Mouse (Mus musculus) heart, embryonic 11.5 days (tissue): ENCODE results near the gene Gm49361. TPM values are rescaled to one million over a fixed set of nuclear protein-coding genes. Genes with fewer than 3 reads are reported as not detected.

Experiments used
- ATAC-seq: fragments of 200-750 bp; cut with Nextera tagmentation; replicated peaks from 2 replicates; pipeline ENCODE4 v1.8.0; 2017; ENCODE audit warnings: moderate library complexity; ENCODE audit not compliant: insufficient number of reproducible peaks, low FRiP score, low TSS enrichment
- H3K27ac ChIP-seq: fragments of 300-500 bp; sonication (generic); 2 replicates; pipeline ENCODE4 v1.5.1; 2014; ENCODE audit warnings: mild to moderate bottlenecking, low read depth, low read length
- H3K27me3 ChIP-seq: fragments of 300-500 bp; sonication (generic); 2 replicates; pipeline ENCODE4 v1.6.1; 2014; ENCODE audit warnings: mild to moderate bottlenecking, low read length, mixed read lengths; ENCODE audit not compliant: control insufficient read depth, insufficient read depth
- H3K36me3 ChIP-seq: fragments of 300-500 bp; sonication (generic); 2 replicates; pipeline ENCODE4 v1.6.1; 2014; ENCODE audit warnings: mild to moderate bottlenecking, low read length, moderate library complexity, mixed read lengths; ENCODE audit not compliant: control insufficient read depth, insufficient read depth
- H3K4me1 ChIP-seq: fragments of 300-500 bp; sonication (generic); 2 replicates; pipeline ENCODE4 v1.6.1; 2014; ENCODE audit warnings: low read length; ENCODE audit not compliant: control insufficient read depth, insufficient read depth
- H3K4me2 ChIP-seq: fragments of 300-500 bp; sonication (generic); 2 replicates; pipeline ENCODE4 v1.6.1; 2014; ENCODE audit warnings: mild to moderate bottlenecking, moderate library complexity
- H3K4me3 ChIP-seq: fragments of 300-500 bp; sonication (generic); 2 replicates; pipeline ENCODE4 v1.5.1; 2014; ENCODE audit warnings: low read depth, low read length
- H3K9ac ChIP-seq: fragments of 300-500 bp; sonication (generic); 2 replicates; pipeline ENCODE4 v1.6.1; 2014; ENCODE audit warnings: mild to moderate bottlenecking, low read depth, low read length, moderate library complexity
- H3K9me3 ChIP-seq: fragments of 300-500 bp; sonication (generic); replicated peaks from 2 replicates; pipeline ENCODE4 v1.6.1; 2016; ENCODE audit warnings: low read length; ENCODE audit not compliant: control insufficient read depth
- WGBS: fragments of 180-500 bp; shearing (Covaris S2); extraction: QIAGEN DNeasy Blood & Tissue Kit; methylation state at CpG from one replicate; pipeline ENCODE4 v1.1.7; 2014; ENCODE audit not compliant: insufficient replicate concordance; 5-methylcytosine and 5-hydroxymethylcytosine counted together
- polyA plus RNA-seq: library from polyadenylated mRNA; unstranded; fragments of >200 nt; fragmentation: Nextera tagmentation; extraction: Ambion mirVana; gene quantifications from 2 replicates; pipeline ENCODE4 v1.2.1, GENCODE M21; 2014

Gm49361 gene
- polyA plus RNA-seq, 1 experiment from 2014 or later: not detected

GRCm38 (mm10) chr14:57646155-57646554 lies 99.7 kb downstream of the Gm49361 start:
- no peaks in the 10 kb centered on the region for H3K36me3 ChIP-seq
- no peak overlapping the region for H3K4me3 ChIP-seq
- H3K4me2 ChIP-seq: no peak overlapping the region
- no peak overlapping the region for H3K27ac ChIP-seq
- H3K27me3 ChIP-seq: no peaks in the 10 kb centered on the region
- no peak for ATAC-seq
- H3K4me1 ChIP-seq: peaks cover 4% of the 10 kb centered on the region
- H3K9me3 ChIP-seq: no peaks in the 10 kb centered on the region
- WGBS: 84% methylated on average over 4 of the region's 4 CpGs
- no peak overlapping the region for H3K9ac ChIP-seq

GRCm38 (mm10) chr14:57639153-57639552 lies 106.8 kb downstream of the Gm49361 start:
- no peak overlapping the region for H3K27ac ChIP-seq
- 94% methylated on average over 3 of the region's 3 CpGs for WGBS
- H3K4me2 ChIP-seq: no peak overlapping the region
- ATAC-seq: no peak
- H3K9me3 ChIP-seq: no peaks in the 10 kb centered on the region
- no peak overlapping the region for H3K4me3 ChIP-seq
- H3K4me1 ChIP-seq: peaks cover 7% of the 10 kb centered on the region; the same call in 1 of the 2 replicates
- H3K27me3 ChIP-seq: no peaks in the 10 kb centered on the region
- H3K9ac ChIP-seq: no peak overlapping the region
- H3K36me3 ChIP-seq: no peaks in the 10 kb centered on the region

DNA sequence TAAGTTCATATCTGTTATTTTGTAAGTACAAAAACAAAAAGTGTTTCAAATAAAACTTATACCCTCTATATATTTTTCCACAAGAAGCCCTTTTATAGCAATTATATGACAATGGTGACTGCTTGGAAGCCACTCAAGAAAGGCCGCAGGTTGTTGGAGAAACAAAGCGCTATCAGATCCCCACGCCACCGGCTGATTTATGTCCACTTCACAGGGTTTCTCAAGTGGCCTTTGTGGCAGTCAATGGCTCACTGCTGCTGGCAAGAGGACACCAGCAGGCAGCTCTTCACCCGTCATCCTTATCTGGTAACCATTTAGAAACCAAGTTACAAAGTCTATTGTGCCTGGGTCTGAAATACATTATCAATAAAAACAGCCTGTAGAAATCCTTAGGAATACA lies 111.8 kb downstream of the Gm49361 start:
- no peak for ATAC-seq
- H3K9me3 ChIP-seq: no peaks in the 10 kb centered on the region
- no peaks in the 10 kb centered on the region for H3K27me3 ChIP-seq
- no peak overlapping the region for H3K27ac ChIP-seq
- no peak overlapping the region for H3K4me3 ChIP-seq
- WGBS: 44% methylated on average over 5 of the region's 5 CpGs
- H3K36me3 ChIP-seq: no peaks in the 10 kb centered on the region; the same call in 1 of the 2 replicates
- no peak overlapping the region for H3K9ac ChIP-seq
- H3K4me1 ChIP-seq: peaks cover 12% of the 10 kb centered on the region
- H3K4me2 ChIP-seq: no peak overlapping the region

DNA sequence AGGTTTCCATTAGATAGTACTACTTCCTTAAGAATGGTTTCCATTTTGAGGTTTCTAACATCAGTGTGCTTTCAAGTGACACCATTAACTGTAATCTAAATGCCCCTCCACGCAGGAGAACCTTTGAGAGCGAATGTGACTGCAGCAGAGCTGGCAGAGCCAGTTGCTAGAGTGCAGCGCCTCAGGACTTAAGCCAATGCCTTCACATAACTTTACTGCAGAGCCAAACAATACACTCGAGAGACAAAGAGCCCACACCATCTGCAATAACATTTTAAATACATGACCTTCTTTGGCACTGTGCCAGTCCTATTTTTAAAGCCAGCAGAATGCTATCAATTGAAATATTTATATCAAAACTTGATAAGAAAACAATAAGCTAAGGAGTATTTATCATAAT lies 116.3 kb downstream of the Gm49361 start:
- Histone ChIP-seq H3K27me3 (no peaks in the 10 kb centered on the region), H3K4me1 (peaks cover 5% of the 10 kb centered on the region; the same call in 1 of the 2 replicates), H3K4me3 (no peak overlapping the region), H3K9me3 (no peaks in the 10 kb centered on the region), H3K9ac (no peak overlapping the region), H3K36me3 (peaks cover 15% of the 10 kb centered on the region), H3K27ac (no peak overlapping the region), H3K4me2 (no peak overlapping the region)
- 68% methylated on average over 4 of the region's 4 CpGs for WGBS
- ATAC-seq: no peak

DNA sequence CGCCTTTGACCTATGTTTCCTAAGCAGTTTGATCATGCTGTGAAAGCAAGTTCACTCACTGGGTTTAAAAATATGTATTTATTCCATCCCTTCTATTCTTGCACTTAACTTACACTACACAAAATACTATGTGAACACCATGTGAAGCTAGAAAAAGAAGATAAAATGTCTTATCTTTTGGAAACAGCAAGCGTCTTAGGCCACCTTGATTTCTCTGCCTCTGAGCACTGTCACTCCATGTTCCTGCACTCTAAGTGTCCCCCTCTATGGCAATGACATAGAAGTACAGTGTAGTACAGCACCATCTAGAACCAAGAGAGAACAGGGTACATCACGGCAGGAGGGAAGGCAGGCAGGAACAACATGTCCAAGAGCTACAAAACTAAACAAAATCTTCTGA lies 123.0 kb downstream of the Gm49361 start:
- no peaks in the 10 kb centered on the region for H3K9me3 ChIP-seq
- H3K9ac ChIP-seq: no peak overlapping the region
- H3K4me1 ChIP-seq: no peaks in the 10 kb centered on the region
- H3K36me3 ChIP-seq: peaks cover 9% of the 10 kb centered on the region
- H3K4me3 ChIP-seq: no peak overlapping the region
- 63% methylated on average over 3 of the region's 3 CpGs for WGBS
- ATAC-seq: no peak
- H3K4me2 ChIP-seq: no peak overlapping the region
- H3K27me3 ChIP-seq: no peaks in the 10 kb centered on the region
- no peak overlapping the region for H3K27ac ChIP-seq

GRCm38 (mm10) chr14:57621699-57622098 lies 124.2 kb downstream of the Gm49361 start:
- no peak overlapping the region for H3K4me2 ChIP-seq
- WGBS: 71% methylated on average over 4 of the region's 4 CpGs
- no peak overlapping the region for H3K9ac ChIP-seq
- no peak overlapping the region for H3K27ac ChIP-seq
- peaks cover 3% of the 10 kb centered on the region; the same call in 1 of the 2 replicates for H3K36me3 ChIP-seq
- no peaks in the 10 kb centered on the region for H3K27me3 ChIP-seq
- ATAC-seq: no peak
- H3K4me1 ChIP-seq: no peaks in the 10 kb centered on the region
- H3K4me3 ChIP-seq: no peak overlapping the region
- H3K9me3 ChIP-seq: no peaks in the 10 kb centered on the region

DNA sequence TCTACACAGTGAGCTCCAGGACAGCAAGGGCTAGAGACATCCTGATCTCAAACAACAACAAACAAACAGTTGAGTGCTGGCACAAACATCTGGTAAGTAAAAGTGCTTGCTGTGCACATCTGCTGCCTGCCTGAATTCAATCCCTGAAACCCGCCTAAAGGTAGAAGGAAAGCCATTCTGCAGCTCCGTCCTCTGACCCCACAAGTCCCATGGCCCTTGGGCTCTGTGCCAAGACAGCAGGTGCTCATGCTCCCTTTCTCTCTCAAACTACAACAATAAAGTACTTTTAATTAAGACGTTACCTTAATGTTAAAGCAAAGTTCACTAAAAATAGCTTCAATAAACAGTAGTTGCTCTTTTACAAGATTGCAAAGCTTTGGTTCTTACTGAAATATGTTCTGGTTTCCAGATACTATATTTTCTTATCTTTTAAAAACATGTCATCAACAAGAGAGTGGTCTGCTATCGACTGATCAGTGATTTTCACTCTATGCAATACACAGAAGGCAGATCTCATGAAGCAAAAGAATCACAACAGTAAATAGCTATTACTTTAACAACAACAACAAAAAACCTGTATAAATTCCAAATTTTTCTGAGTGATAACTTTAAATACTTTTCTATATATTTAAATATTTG lies 125.2 kb downstream of the Gm49361 start:
- H3K27me3 ChIP-seq: no peaks in the 10 kb centered on the region
- whole genome bisulfite sequencing: 73% methylated on average over 4 of the region's 4 CpGs
- H3K27ac ChIP-seq: no peak overlapping the region
- H3K4me1 ChIP-seq: no peaks in the 10 kb centered on the region
- no peaks in the 10 kb centered on the region for H3K9me3 ChIP-seq
- no peak overlapping the region for H3K4me2 ChIP-seq
- no peak overlapping the region for H3K9ac ChIP-seq
- no peaks in the 10 kb centered on the region for H3K36me3 ChIP-seq
- ATAC-seq: no peak
- H3K4me3 ChIP-seq: no peak overlapping the region

DNA sequence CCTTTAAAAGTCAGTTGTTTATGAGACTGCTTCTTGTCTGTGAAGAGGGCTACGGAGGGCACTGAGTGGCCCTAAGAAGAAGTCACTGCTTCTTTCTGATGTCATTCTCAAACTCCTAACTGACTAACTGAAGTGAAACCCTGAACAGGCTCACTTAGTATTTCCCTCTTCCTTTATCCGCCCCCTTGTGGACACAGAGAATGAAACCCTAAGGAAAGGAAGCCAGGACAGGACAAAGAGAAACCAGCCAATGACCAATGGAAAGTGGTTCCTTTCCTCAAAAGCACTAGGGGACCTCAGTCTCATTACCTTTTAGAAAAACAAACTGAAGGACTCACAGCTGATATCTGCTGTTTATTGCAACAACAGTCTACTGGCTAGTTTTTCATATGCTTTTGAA lies 126.4 kb downstream of the Gm49361 start:
- Histone ChIP-seq H3K4me1 (no peaks in the 10 kb centered on the region), H3K9ac (no peak overlapping the region), H3K4me3 (no peak overlapping the region), H3K9me3 (no peaks in the 10 kb centered on the region), H3K36me3 (no peaks in the 10 kb centered on the region), H3K4me2 (no peak overlapping the region), H3K27ac (no peak overlapping the region), H3K27me3 (no peaks in the 10 kb centered on the region)
- 43% methylated on average over 2 of the region's 2 CpGs for WGBS
- ATAC-seq: no peak

DNA sequence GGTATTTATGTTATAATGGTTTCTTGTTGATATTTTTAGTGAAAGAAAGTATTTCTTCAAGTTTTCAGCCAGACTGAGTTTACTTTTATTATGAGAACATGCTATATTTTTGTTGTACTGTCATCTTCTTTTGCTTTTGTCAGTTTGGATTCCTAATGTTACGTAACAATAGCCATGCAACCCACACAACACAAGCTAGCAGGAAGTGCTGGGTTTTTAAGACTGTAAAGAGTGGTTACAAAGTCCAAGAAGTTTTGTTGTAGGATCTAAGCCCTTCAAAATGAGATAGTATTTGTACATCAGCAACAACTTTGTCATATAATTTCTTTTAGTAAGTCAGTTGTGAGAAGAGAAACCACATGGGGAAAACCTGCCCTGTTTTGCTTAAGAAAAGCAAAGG lies 128.2 kb downstream of the Gm49361 start:
- H3K27ac ChIP-seq: no peak overlapping the region
- H3K4me1 ChIP-seq: no peaks in the 10 kb centered on the region
- 93% methylated on average over 1 of the region's 1 CpGs for WGBS
- H3K9ac ChIP-seq: no peak overlapping the region
- no peaks in the 10 kb centered on the region for H3K27me3 ChIP-seq
- no peaks in the 10 kb centered on the region for H3K9me3 ChIP-seq
- no peak overlapping the region for H3K4me2 ChIP-seq
- no peaks in the 10 kb centered on the region for H3K36me3 ChIP-seq
- no peak for ATAC-seq
- H3K4me3 ChIP-seq: no peak overlapping the region
